Mouse (Mus musculus): ENCODE measurements around the gene Faah. TPM values are rescaled to one million over a fixed set of nuclear protein-coding genes. Genes with fewer than 3 reads are reported as not detected.

Faah gene
- polyA plus RNA-seq, 1 experiment from 2014 or later: 15.3 TPM

DNA sequence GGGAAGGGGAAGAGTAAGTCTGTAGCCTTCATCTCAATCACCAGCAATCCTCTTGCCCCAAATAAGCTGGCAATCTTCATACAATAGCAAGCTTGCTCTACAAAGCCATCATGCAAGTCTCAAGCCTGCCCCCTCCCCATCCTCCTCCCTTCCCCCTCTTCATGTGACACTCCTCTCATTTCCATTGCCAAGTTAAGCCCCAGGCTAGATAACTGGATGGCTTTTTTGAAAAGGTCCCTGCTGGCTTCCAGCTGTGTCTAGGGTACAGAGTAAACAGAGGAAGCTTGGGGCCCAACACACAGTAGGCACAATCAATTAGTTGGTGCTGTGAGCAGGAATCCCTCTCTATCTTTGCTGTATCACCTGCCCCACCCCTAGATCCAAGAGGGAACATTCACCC lies 58.2 kb downstream of the Faah start:
- Histone ChIP-seq H3K4me2 (replicated peaks; ENCODE audit: low read depth, low read length) (no peak overlapping the region), H3K4me3 (ENCODE audit: low read length) (no peak overlapping the region), H3K27ac (ENCODE audit: low read length) (no peak overlapping the region), H3K27me3 (ENCODE audit: insufficient read depth, low read length) (peaks cover 94% of the 10 kb centered on the region), H3K9ac (replicated peaks; ENCODE audit: low read length) (no peak overlapping the region), H3K4me1 (ENCODE audit: insufficient read depth, low read length) (peaks cover 15% of the 10 kb centered on the region), H3K36me3 (ENCODE audit: insufficient read depth, low read length) (no peaks in the 10 kb centered on the region), H3K9me3 (ENCODE audit: low read length) (no peaks in the 10 kb centered on the region)
- no peak for ATAC-seq (ENCODE audit: low FRiP score, low TSS enrichment)

- Histone ChIP-seq H3K27ac (ENCODE audit: low read length) (no peak overlapping the region), H3K9ac (replicated peaks; ENCODE audit: low read length) (no peak overlapping the region), H3K4me3 (ENCODE audit: low read length) (no peak overlapping the region), H3K4me2 (replicated peaks; ENCODE audit: low read depth, low read length) (no peak overlapping the region), H3K4me1 (ENCODE audit: insufficient read depth, low read length) (no peaks in the 10 kb centered on the region), H3K27me3 (ENCODE audit: insufficient read depth, low read length) (peaks cover 96% of the 10 kb centered on the region), H3K9me3 (ENCODE audit: low read length) (0 out of 2 replicates have a peak, but pooled peaks cover 4% of the 10 kb centered on the region), H3K36me3 (ENCODE audit: insufficient read depth, low read length) (no peaks in the 10 kb centered on the region)
- no peak for ATAC-seq (ENCODE audit: low FRiP score, low TSS enrichment)
- 7% methylated on average over 3 of the region's 3 CpGs for WGBS
These were observed 62.3 kb downstream of the Faah start for GRCm38 (mm10) chr4:115955494-115955775.

GRCm38 (mm10) chr4:115954656-115955493 lies 62.9 kb downstream of the Faah start:
- H3K36me3 ChIP-seq (ENCODE audit: insufficient read depth, low read length): no peaks in the 10 kb centered on the region
- 0 out of 2 replicates have a peak, but pooled peaks cover 4% of the 10 kb centered on the region for H3K9me3 ChIP-seq (ENCODE audit: low read length)
- 3% methylated on average over 19 of the region's 19 CpGs for WGBS
- no peak overlapping the region; the same call in 1 of the 2 replicates for H3K4me3 ChIP-seq (ENCODE audit: low read length)
- peak overlapping the region; percentile 21; the same call in 1 of the 2 replicates for H3K4me2 ChIP-seq (replicated peaks; ENCODE audit: low read depth, low read length)
- no peak overlapping the region for H3K9ac ChIP-seq (replicated peaks; ENCODE audit: low read length)
- 0 out of 2 replicates have a peak, but pooled peaks have one; percentile 21 for ATAC-seq (ENCODE audit: low FRiP score, low TSS enrichment)
- H3K27ac ChIP-seq (ENCODE audit: low read length): no peak overlapping the region
- H3K4me1 ChIP-seq (ENCODE audit: insufficient read depth, low read length): no peaks in the 10 kb centered on the region
- peaks cover 96% of the 10 kb centered on the region for H3K27me3 ChIP-seq (ENCODE audit: insufficient read depth, low read length)

GRCm38 (mm10) chr4:115953559-115953958 lies 64.2 kb downstream of the Faah start:
- WGBS: 35% methylated on average over 5 of the region's 5 CpGs
- 0 out of 2 replicates have a peak, but pooled peaks cover 4% of the 10 kb centered on the region for H3K9me3 ChIP-seq (ENCODE audit: low read length)
- H3K27ac ChIP-seq (ENCODE audit: low read length): no peak overlapping the region
- no peak overlapping the region for H3K9ac ChIP-seq (replicated peaks; ENCODE audit: low read length)
- no peaks in the 10 kb centered on the region for H3K36me3 ChIP-seq (ENCODE audit: insufficient read depth, low read length)
- H3K27me3 ChIP-seq (ENCODE audit: insufficient read depth, low read length): peaks cover 97% of the 10 kb centered on the region
- no peak overlapping the region for H3K4me3 ChIP-seq (ENCODE audit: low read length)
- H3K4me1 ChIP-seq (ENCODE audit: insufficient read depth, low read length): no peaks in the 10 kb centered on the region
- no peak overlapping the region for H3K4me2 ChIP-seq (replicated peaks; ENCODE audit: low read depth, low read length)
- ATAC-seq (ENCODE audit: low FRiP score, low TSS enrichment): peak; percentile 50; the same call in 1 of the 2 replicates

DNA sequence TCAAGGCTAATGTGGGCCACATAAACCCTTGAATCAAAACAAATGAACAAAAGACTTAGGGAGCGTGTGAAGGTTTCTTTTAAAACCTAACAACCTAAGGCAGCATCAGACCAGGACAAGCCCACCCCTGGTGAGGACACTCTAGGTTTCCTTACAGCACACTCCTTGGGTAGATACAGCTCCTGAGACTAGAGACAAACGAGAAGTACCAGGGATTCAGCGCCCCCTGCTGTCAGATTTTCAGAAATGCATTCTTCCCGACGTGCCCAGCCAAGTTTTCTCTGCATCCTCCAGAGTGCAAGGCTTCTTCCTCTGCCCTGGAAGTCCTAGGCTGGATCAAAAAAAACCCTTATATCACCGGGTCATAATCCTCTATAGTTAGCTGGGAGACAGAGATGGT lies 65.0 kb downstream of the Faah start:
- H3K36me3 ChIP-seq (ENCODE audit: insufficient read depth, low read length): no peaks in the 10 kb centered on the region
- 0 out of 2 replicates have a peak, but pooled peaks cover 4% of the 10 kb centered on the region for H3K9me3 ChIP-seq (ENCODE audit: low read length)
- H3K4me2 ChIP-seq (replicated peaks; ENCODE audit: low read depth, low read length): no peak overlapping the region
- H3K27me3 ChIP-seq (ENCODE audit: insufficient read depth, low read length): peaks cover 97% of the 10 kb centered on the region
- H3K4me1 ChIP-seq (ENCODE audit: insufficient read depth, low read length): no peaks in the 10 kb centered on the region
- 15% methylated on average over 6 of the region's 6 CpGs for WGBS
- no peak overlapping the region for H3K4me3 ChIP-seq (ENCODE audit: low read length)
- ATAC-seq (ENCODE audit: low FRiP score, low TSS enrichment): no peak
- H3K27ac ChIP-seq (ENCODE audit: low read length): no peak overlapping the region
- no peak overlapping the region for H3K9ac ChIP-seq (replicated peaks; ENCODE audit: low read length)

DNA sequence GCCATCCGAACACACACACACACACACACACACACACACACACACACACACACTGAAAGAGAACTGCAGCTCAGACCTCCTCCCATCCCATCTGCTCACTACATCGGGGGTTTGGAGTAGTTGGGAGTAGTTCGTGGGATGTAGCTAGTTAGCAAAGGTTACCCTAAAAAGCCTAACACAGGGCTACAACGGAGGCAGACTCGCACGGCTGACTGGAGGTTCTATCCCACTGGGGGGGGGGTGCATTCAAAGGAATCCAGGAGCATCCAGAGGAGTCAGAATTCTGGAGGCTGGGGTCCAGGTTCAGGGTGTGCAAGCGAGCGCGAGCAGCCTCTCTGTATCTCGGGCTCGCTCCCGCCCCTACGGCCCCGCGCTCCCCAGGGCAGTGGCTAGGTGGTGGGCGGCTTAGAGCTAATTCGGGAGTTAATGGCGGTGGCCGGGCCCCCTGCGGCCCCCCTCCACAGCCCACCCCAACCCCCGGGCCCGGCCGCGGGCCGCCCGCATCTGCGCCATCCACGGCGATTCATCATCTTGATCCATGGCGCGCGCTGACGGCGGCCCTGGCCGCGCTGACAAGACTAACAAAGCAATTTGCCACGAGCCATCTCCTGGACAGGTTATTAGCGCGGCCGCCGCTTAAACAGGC lies 73.9 kb downstream of the Faah start:
- WGBS: under 1% methylated on average over 41 of the region's 41 CpGs

GRCm38 (mm10) chr4:115941242-115941820 lies 76.4 kb downstream of the Faah start:
- Histone ChIP-seq H3K36me3 (ENCODE audit: insufficient read depth, low read length) (no peaks in the 10 kb centered on the region), H3K27me3 (ENCODE audit: insufficient read depth, low read length) (peaks cover 100% of the 10 kb centered on the region), H3K4me2 (replicated peaks; ENCODE audit: low read depth, low read length) (no peak overlapping the region), H3K4me1 (ENCODE audit: insufficient read depth, low read length) (peaks cover 15% of the 10 kb centered on the region), H3K4me3 (ENCODE audit: low read length) (no peak overlapping the region), H3K9me3 (ENCODE audit: low read length) (no peaks in the 10 kb centered on the region), H3K27ac (ENCODE audit: low read length) (no peak overlapping the region), H3K9ac (replicated peaks; ENCODE audit: low read length) (no peak overlapping the region)
- ATAC-seq (ENCODE audit: low FRiP score, low TSS enrichment): peak; percentile 17; the same call in 1 of the 2 replicates
- 9% methylated on average over 9 of the region's 9 CpGs for WGBS

More for the DNA sequence above, 73.9 kb downstream of the Faah start:
- no peak overlapping the region for H3K4me2 ChIP-seq (replicated peaks; ENCODE audit: low read depth, low read length)
- no peak overlapping the region for H3K27ac ChIP-seq (ENCODE audit: low read length)
- no peak overlapping the region for H3K9ac ChIP-seq (replicated peaks; ENCODE audit: low read length)
- H3K9me3 ChIP-seq (ENCODE audit: low read length): no peaks in the 10 kb centered on the region
- H3K27me3 ChIP-seq (ENCODE audit: insufficient read depth, low read length): peaks cover 97% of the 10 kb centered on the region
- peaks cover 10% of the 10 kb centered on the region; the same call in 1 of the 2 replicates for H3K4me1 ChIP-seq (ENCODE audit: insufficient read depth, low read length)
- H3K4me3 ChIP-seq (ENCODE audit: low read length): 0 out of 2 replicates have a peak overlapping the region, but pooled peaks have one; percentile 6
- no peaks in the 10 kb centered on the region for H3K36me3 ChIP-seq (ENCODE audit: insufficient read depth, low read length)
- no peak; the same call in 1 of the 2 replicates for ATAC-seq (ENCODE audit: low FRiP score, low TSS enrichment)

- no peak overlapping the region for H3K27ac ChIP-seq (ENCODE audit: low read length)
- no peak for ATAC-seq (ENCODE audit: low FRiP score, low TSS enrichment)
- no peak overlapping the region for H3K4me3 ChIP-seq (ENCODE audit: low read length)
- H3K9ac ChIP-seq (replicated peaks; ENCODE audit: low read length): no peak overlapping the region
- WGBS: 6% methylated on average over 3 of the region's 3 CpGs
- H3K4me1 ChIP-seq (ENCODE audit: insufficient read depth, low read length): peaks cover 19% of the 10 kb centered on the region
- peaks cover 100% of the 10 kb centered on the region for H3K27me3 ChIP-seq (ENCODE audit: insufficient read depth, low read length)
- H3K9me3 ChIP-seq (ENCODE audit: low read length): no peaks in the 10 kb centered on the region
- H3K4me2 ChIP-seq (replicated peaks; ENCODE audit: low read depth, low read length): no peak overlapping the region
- no peaks in the 10 kb centered on the region for H3K36me3 ChIP-seq (ENCODE audit: insufficient read depth, low read length)
These were observed 77.0 kb downstream of the Faah start for GRCm38 (mm10) chr4:115940681-115941080.

GRCm38 (mm10) chr4:115939295-115940102 lies 78.2 kb downstream of the Faah start, which contains the start of gene Dmbx1:
TSS of gene Dmbx1 (minus strand) at chr4:115939926.
- 0 out of 2 replicates have a peak within 1 kb of the TSS, but pooled peaks have one; percentile 16 for H3K9ac ChIP-seq (replicated peaks; ENCODE audit: low read length)
- no peak within 1 kb of the TSS for H3K27ac ChIP-seq (ENCODE audit: low read length)
- WGBS: under 1% methylated on average over 65 of the region's 71 CpGs
- H3K9me3 ChIP-seq (ENCODE audit: low read length): no peaks in the 10 kb centered on the region
- ATAC-seq (ENCODE audit: low FRiP score, low TSS enrichment): no peak
- H3K4me2 ChIP-seq (replicated peaks; ENCODE audit: low read depth, low read length): peak within 1 kb of the TSS; percentile 55
- H3K36me3 ChIP-seq (ENCODE audit: insufficient read depth, low read length): no peaks in the 10 kb centered on the region
- peak within 1 kb of the TSS; percentile 41 for H3K4me3 ChIP-seq (ENCODE audit: low read length)
- H3K27me3 ChIP-seq (ENCODE audit: insufficient read depth, low read length): peaks cover 100% of the 10 kb centered on the region
- H3K4me1 ChIP-seq (ENCODE audit: insufficient read depth, low read length): peaks cover 19% of the 10 kb centered on the region

Measured in kidney, embryonic 16.5 days (tissue).